Mouse (Mus musculus): Measurements from ENCODE around the gene Rps9. TPM values are rescaled to one million over a fixed set of nuclear protein-coding genes. Genes with fewer than 3 reads are reported as not detected.

Rps9 gene
- 1,609 and 1,625 TPM in 2 replicates for polyA plus RNA-seq (2014; fragmentation: Nextera tagmentation; extraction: Ambion mirVana)

GRCm38 (mm10) chr7:3703879-3704441, at the start of gene Rps9:
TSS of gene Rps9 (plus strand) at chr7:3703993.
- H3K4me1 ChIP-seq (ENCODE audit: insufficient read depth), result no peaks in the 10 kb centered on the region; the same call in 1 of the 2 replicates
- WGBS, result 2% methylated on average over 42 of the region's 42 CpGs
- peak; percentile 99 for DNase-seq
- no peaks in the 10 kb centered on the region for H3K27me3 ChIP-seq (ENCODE audit: insufficient read depth, low read length)
- peaks cover 64% of the 10 kb centered on the region for H3K36me3 ChIP-seq (ENCODE audit: insufficient read depth)
- peak within 1 kb of the TSS; percentile 82 for H3K4me3 ChIP-seq (ENCODE audit: low read depth, low read length)
- peak; percentile 25; the same call in 1 of the 2 replicates for TF ChIP-seq CTCF (IDR thresholded peaks at IDR 0.05; ENCODE audit: low read depth)
- H3K4me2 ChIP-seq, result peak within 1 kb of the TSS; percentile 87
- H3K9ac ChIP-seq, result peak within 1 kb of the TSS; percentile 96
- H3K27ac ChIP-seq (ENCODE audit: low read depth), result peak within 1 kb of the TSS; percentile 94
- no peaks in the 10 kb centered on the region for H3K9me3 ChIP-seq (ENCODE audit: low read depth, low read length)
- peak; percentile 94 for ATAC-seq (ENCODE audit: insufficient read depth)

GRCm38 (mm10) chr7:3656966-3657365, 46.8 kb upstream of the Rps9 start:
- Histone ChIP-seq H3K9me3 (ENCODE audit: low read depth, low read length) (no peaks in the 10 kb centered on the region), H3K9ac (no peak overlapping the region), H3K4me2 (no peak overlapping the region), H3K4me1 (ENCODE audit: insufficient read depth) (no peaks in the 10 kb centered on the region), H3K36me3 (ENCODE audit: insufficient read depth) (peaks cover 100% of the 10 kb centered on the region), H3K27ac (ENCODE audit: low read depth) (no peak overlapping the region), H3K4me3 (ENCODE audit: low read depth, low read length) (no peak overlapping the region), H3K27me3 (ENCODE audit: insufficient read depth, low read length) (no peaks in the 10 kb centered on the region)
- TF ChIP-seq CTCF (IDR thresholded peaks at IDR 0.05; ENCODE audit: low read depth), result no peak
- 77% methylated on average over 4 of the region's 4 CpGs for WGBS
- no peak for ATAC-seq (ENCODE audit: insufficient read depth)
- DNase-seq, result no peak

GRCm38 (mm10) chr7:3658578-3658977, 45.2 kb upstream of the Rps9 start:
- no peak overlapping the region for H3K9ac ChIP-seq
- peaks cover 99% of the 10 kb centered on the region for H3K36me3 ChIP-seq (ENCODE audit: insufficient read depth)
- H3K27me3 ChIP-seq (ENCODE audit: insufficient read depth, low read length), result no peaks in the 10 kb centered on the region
- ATAC-seq (ENCODE audit: insufficient read depth), result no peak
- no peak overlapping the region for H3K4me2 ChIP-seq
- H3K9me3 ChIP-seq (ENCODE audit: low read depth, low read length), result no peaks in the 10 kb centered on the region
- no peaks in the 10 kb centered on the region for H3K4me1 ChIP-seq (ENCODE audit: insufficient read depth)
- 96% methylated on average over 14 of the region's 14 CpGs for WGBS
- DNase-seq, result no peak
- H3K27ac ChIP-seq (ENCODE audit: low read depth), result no peak overlapping the region
- no peak for TF ChIP-seq CTCF (IDR thresholded peaks at IDR 0.05; ENCODE audit: low read depth)
- H3K4me3 ChIP-seq (ENCODE audit: low read depth, low read length), result no peak overlapping the region

- TF ChIP-seq CTCF (IDR thresholded peaks at IDR 0.05; ENCODE audit: low read depth), result no peak
- Histone ChIP-seq H3K36me3 (ENCODE audit: insufficient read depth) (peaks cover 40% of the 10 kb centered on the region), H3K27me3 (ENCODE audit: insufficient read depth, low read length) (no peaks in the 10 kb centered on the region), H3K4me1 (ENCODE audit: insufficient read depth) (0 out of 2 replicates have a peak, but pooled peaks cover 3% of the 10 kb centered on the region), H3K4me3 (ENCODE audit: low read depth, low read length) (peak overlapping the region; percentile 59), H3K9me3 (ENCODE audit: low read depth, low read length) (no peaks in the 10 kb centered on the region), H3K9ac (peak overlapping the region; percentile 69), H3K27ac (ENCODE audit: low read depth) (peak overlapping the region; percentile 74), H3K4me2 (peak overlapping the region; percentile 82)
- 29% methylated on average over 15 of the region's 15 CpGs for WGBS
- peak; percentile 38 for DNase-seq
- ATAC-seq (ENCODE audit: insufficient read depth), result peak; percentile 28
Observed at GRCm38 (mm10) chr7:3664524-3665214, 39.1 kb upstream of the Rps9 start.

- no peaks in the 10 kb centered on the region for H3K9me3 ChIP-seq (ENCODE audit: low read depth, low read length)
- H3K4me3 ChIP-seq (ENCODE audit: low read depth, low read length), result peak within 1 kb of the TSS; percentile 59
- 0 out of 2 replicates have a peak, but pooled peaks cover 3% of the 10 kb centered on the region for H3K4me1 ChIP-seq (ENCODE audit: insufficient read depth)
- peaks cover 32% of the 10 kb centered on the region for H3K36me3 ChIP-seq (ENCODE audit: insufficient read depth)
- ATAC-seq (ENCODE audit: insufficient read depth) (peak; percentile 99), DNase-seq (peak; percentile 99)
- H3K9ac ChIP-seq, result peak within 1 kb of the TSS; percentile 69
- 2% methylated on average over 45 of the region's 45 CpGs for WGBS
- TF ChIP-seq CTCF (IDR thresholded peaks at IDR 0.05; ENCODE audit: low read depth), result no peak
- peak within 1 kb of the TSS; percentile 82 for H3K4me2 ChIP-seq
- H3K27me3 ChIP-seq (ENCODE audit: insufficient read depth, low read length), result no peaks in the 10 kb centered on the region
- H3K27ac ChIP-seq (ENCODE audit: low read depth), result peak within 1 kb of the TSS; percentile 89
Observed at GRCm38 (mm10) chr7:3665215-3666114, 38.3 kb upstream of the Rps9 start, which contains the start of gene Leng1. TSS of gene Leng1 (minus strand) at chr7:3665840.

GRCm38 (mm10) chr7:3666921-3667391, 36.8 kb upstream of the Rps9 start:
- H3K4me3 ChIP-seq (ENCODE audit: low read depth, low read length), result no peak overlapping the region
- peak overlapping the region; percentile 82 for H3K4me2 ChIP-seq
- no peak overlapping the region for H3K27ac ChIP-seq (ENCODE audit: low read depth)
- no peaks in the 10 kb centered on the region for H3K9me3 ChIP-seq (ENCODE audit: low read depth, low read length)
- H3K27me3 ChIP-seq (ENCODE audit: insufficient read depth, low read length), result no peaks in the 10 kb centered on the region
- peaks cover 17% of the 10 kb centered on the region for H3K36me3 ChIP-seq (ENCODE audit: insufficient read depth)
- 0 out of 2 replicates have a peak, but pooled peaks cover 3% of the 10 kb centered on the region for H3K4me1 ChIP-seq (ENCODE audit: insufficient read depth)
- TF ChIP-seq CTCF (IDR thresholded peaks at IDR 0.05; ENCODE audit: low read depth), result peak; percentile 29
- peak; percentile 40 for DNase-seq
- no peak for ATAC-seq (ENCODE audit: insufficient read depth)
- 11% methylated on average over 14 of the region's 14 CpGs for WGBS
- no peak overlapping the region for H3K9ac ChIP-seq

Data from lung, embryonic 14.5 days (tissue).